Mouse (Mus musculus) liver, embryonic 15.5 days (tissue): ENCODE results near the gene Ppara. TPM values are rescaled to one million over a fixed set of nuclear protein-coding genes. Genes with fewer than 3 reads are reported as not detected.

ENCODE experiments used
- ATAC-seq: fragments of 200-750 bp; cut with Nextera tagmentation; 2 replicates; pipeline ENCODE4 v1.8.0; 2017; ENCODE audit warnings: moderate number of reproducible peaks, mild to moderate bottlenecking, moderate library complexity; ENCODE audit not compliant: insufficient read depth
- H3K27ac ChIP-seq: fragments of 300-500 bp; sonication (generic); replicated peaks from 2 replicates; pipeline ENCODE4 v1.5.1; 2015; ENCODE audit warnings: mild to moderate bottlenecking, inconsistent platforms
- H3K27me3 ChIP-seq: fragments of 300-500 bp; sonication (generic); 2 replicates; pipeline ENCODE4 v1.6.1; 2015; ENCODE audit warnings: mild to moderate bottlenecking, inconsistent platforms
- H3K36me3 ChIP-seq: fragments of 300-500 bp; sonication (generic); replicated peaks from 2 replicates; pipeline ENCODE4 v1.6.1; 2015; ENCODE audit warnings: moderate library complexity, mild to moderate bottlenecking, inconsistent platforms
- H3K4me1 ChIP-seq: fragments of 300-500 bp; sonication (generic); replicated peaks from 2 replicates; pipeline ENCODE4 v1.6.1; 2015; ENCODE audit warnings: inconsistent platforms
- H3K4me2 ChIP-seq: fragments of 300-500 bp; sonication (generic); 2 replicates; pipeline ENCODE4 v1.6.1; 2015; ENCODE audit warnings: moderate library complexity, mild to moderate bottlenecking, inconsistent platforms
- H3K4me3 ChIP-seq: fragments of 300-500 bp; sonication (generic); replicated peaks from 2 replicates; pipeline ENCODE4 v1.5.1; 2015; ENCODE audit warnings: mild to moderate bottlenecking, inconsistent platforms
- H3K9ac ChIP-seq: fragments of 300-500 bp; sonication (generic); 2 replicates; pipeline ENCODE4 v1.6.1; 2015; ENCODE audit warnings: moderate library complexity, mild to moderate bottlenecking, inconsistent platforms
- H3K9me3 ChIP-seq: fragments of 300-500 bp; sonication (generic); replicated peaks from 2 replicates; pipeline ENCODE4 v1.6.1; 2016; ENCODE audit warnings: inconsistent platforms
- WGBS: fragments of 180-500 bp; shearing (Covaris S2); methylation state at CpG from one replicate; pipeline ENCODE4 v1.1.7; 2015; ENCODE audit warnings: mixed read lengths; ENCODE audit not compliant: insufficient replicate concordance; 5-methylcytosine and 5-hydroxymethylcytosine counted together
- polyA plus RNA-seq: library from polyadenylated mRNA; unstranded; fragments of >200 nt; fragmentation: Nextera tagmentation; extraction: Ambion mirVana; gene quantifications from 2 replicates; pipeline ENCODE4 v1.2.1, GENCODE M21; 2015

Ppara gene
- polyA plus RNA-seq, 1 experiment from 2014 or later = 23.7 TPM

- Histone ChIP-seq H3K4me3 (no peak overlapping the region), H3K9me3 (no peaks in the 10 kb centered on the region), H3K4me2 (no peak overlapping the region), H3K9ac (no peak overlapping the region), H3K36me3 (no peaks in the 10 kb centered on the region), H3K27ac (no peak overlapping the region), H3K27me3 (no peaks in the 10 kb centered on the region), H3K4me1 (no peaks in the 10 kb centered on the region)
- 65% methylated on average over 13 of the region's 13 CpGs for WGBS
- ATAC-seq = no peak; the same call in 1 of the 2 replicates
These were observed 29.0 kb upstream of the Ppara start for GRCm38 (mm10) chr15:85705566-85706332.

GRCm38 (mm10) chr15:85706527-85706926 is 28.3 kb upstream of the Ppara start:
- Histone ChIP-seq H3K4me1 (no peaks in the 10 kb centered on the region), H3K36me3 (no peaks in the 10 kb centered on the region), H3K27me3 (no peaks in the 10 kb centered on the region), H3K4me2 (no peak overlapping the region), H3K4me3 (no peak overlapping the region), H3K9ac (no peak overlapping the region), H3K27ac (no peak overlapping the region), H3K9me3 (no peaks in the 10 kb centered on the region)
- WGBS = 70% methylated on average over 8 of the region's 8 CpGs
- ATAC-seq = no peak

- Histone ChIP-seq H3K36me3 (no peaks in the 10 kb centered on the region), H3K4me1 (no peaks in the 10 kb centered on the region), H3K27me3 (no peaks in the 10 kb centered on the region), H3K9ac (no peak overlapping the region), H3K27ac (no peak overlapping the region), H3K4me3 (no peak overlapping the region), H3K9me3 (no peaks in the 10 kb centered on the region), H3K4me2 (no peak overlapping the region)
- WGBS = 74% methylated on average over 11 of the region's 11 CpGs
- no peak for ATAC-seq
These were observed 27.8 kb upstream of the Ppara start for GRCm38 (mm10) chr15:85707017-85707416.

- Histone ChIP-seq H3K9me3 (no peaks in the 10 kb centered on the region), H3K27me3 (no peaks in the 10 kb centered on the region), H3K36me3 (no peaks in the 10 kb centered on the region), H3K4me2 (no peak overlapping the region), H3K27ac (no peak overlapping the region), H3K9ac (no peak overlapping the region), H3K4me1 (no peaks in the 10 kb centered on the region), H3K4me3 (no peak overlapping the region)
- 66% methylated on average over 7 of the region's 7 CpGs for WGBS
- ATAC-seq = no peak
These were observed 27.2 kb upstream of the Ppara start for GRCm38 (mm10) chr15:85707458-85708030.

- Histone ChIP-seq H3K27ac (no peak overlapping the region), H3K9me3 (no peaks in the 10 kb centered on the region), H3K4me3 (no peak overlapping the region), H3K4me1 (no peaks in the 10 kb centered on the region), H3K27me3 (no peaks in the 10 kb centered on the region), H3K36me3 (no peaks in the 10 kb centered on the region), H3K4me2 (no peak overlapping the region), H3K9ac (no peak overlapping the region)
- ATAC-seq = no peak
- WGBS = 53% methylated on average over 2 of the region's 2 CpGs
These were observed 26.6 kb upstream of the Ppara start for GRCm38 (mm10) chr15:85708217-85708616.

- no peak overlapping the region for H3K9ac ChIP-seq
- H3K27ac ChIP-seq = no peak overlapping the region
- no peaks in the 10 kb centered on the region for H3K4me1 ChIP-seq
- H3K36me3 ChIP-seq = no peaks in the 10 kb centered on the region
- H3K4me3 ChIP-seq = no peak overlapping the region
- H3K4me2 ChIP-seq = no peak overlapping the region
- no peaks in the 10 kb centered on the region for H3K27me3 ChIP-seq
- no peaks in the 10 kb centered on the region for H3K9me3 ChIP-seq
- WGBS = 68% methylated on average over 4 of the region's 4 CpGs
- ATAC-seq = no peak
These were observed 25.9 kb upstream of the Ppara start for GRCm38 (mm10) chr15:85708843-85709242.

GRCm38 (mm10) chr15:85709268-85709973 is 25.4 kb upstream of the Ppara start:
- ATAC-seq = no peak
- H3K9ac ChIP-seq = no peak overlapping the region
- no peaks in the 10 kb centered on the region for H3K36me3 ChIP-seq
- WGBS = 22% methylated on average over 10 of the region's 10 CpGs
- no peak overlapping the region for H3K27ac ChIP-seq
- no peak overlapping the region for H3K4me2 ChIP-seq
- H3K4me1 ChIP-seq = no peaks in the 10 kb centered on the region
- no peaks in the 10 kb centered on the region for H3K9me3 ChIP-seq
- no peaks in the 10 kb centered on the region for H3K27me3 ChIP-seq
- no peak overlapping the region for H3K4me3 ChIP-seq

- Histone ChIP-seq H3K27me3 (no peaks in the 10 kb centered on the region), H3K4me1 (no peaks in the 10 kb centered on the region), H3K36me3 (no peaks in the 10 kb centered on the region), H3K27ac (no peak overlapping the region), H3K9ac (no peak overlapping the region), H3K9me3 (no peaks in the 10 kb centered on the region), H3K4me2 (no peak overlapping the region), H3K4me3 (no peak overlapping the region)
- WGBS = 0% methylated on average over 8 of the region's 8 CpGs
- ATAC-seq = no peak
These were observed 24.6 kb upstream of the Ppara start for GRCm38 (mm10) chr15:85710179-85710578.

- H3K9me3 ChIP-seq = no peaks in the 10 kb centered on the region
- no peak overlapping the region for H3K27ac ChIP-seq
- H3K36me3 ChIP-seq = no peaks in the 10 kb centered on the region
- no peaks in the 10 kb centered on the region for H3K27me3 ChIP-seq
- no peak overlapping the region for H3K4me2 ChIP-seq
- H3K9ac ChIP-seq = no peak overlapping the region
- WGBS = 60% methylated on average over 17 of the region's 17 CpGs
- no peaks in the 10 kb centered on the region for H3K4me1 ChIP-seq
- no peak for ATAC-seq
- H3K4me3 ChIP-seq = no peak overlapping the region
These were observed 23.9 kb upstream of the Ppara start for GRCm38 (mm10) chr15:85710641-85711580.

- Histone ChIP-seq H3K4me2 (no peak overlapping the region), H3K27me3 (no peaks in the 10 kb centered on the region), H3K36me3 (no peaks in the 10 kb centered on the region), H3K9ac (no peak overlapping the region), H3K4me1 (no peaks in the 10 kb centered on the region), H3K9me3 (no peaks in the 10 kb centered on the region), H3K4me3 (no peak overlapping the region), H3K27ac (no peak overlapping the region)
- 40% methylated on average over 5 of the region's 5 CpGs for WGBS
- ATAC-seq = no peak
These were observed 22.1 kb upstream of the Ppara start for GRCm38 (mm10) chr15:85712565-85713168.
